Mouse (Mus musculus) thymus, adult 2 months (tissue): ENCODE measurements around the gene Iqgap2.

ENCODE experiments used
- CTCF ChIP-seq: fragments of 200-500 bp; IDR thresholded peaks from 2 replicates; pipeline ENCODE4 v1.5.1; 2012; ENCODE audit warnings: mild to moderate bottlenecking, control low read depth, low read length, moderate library complexity, borderline replicate concordance; ENCODE audit not compliant: control insufficient read depth, poor library complexity, insufficient read depth; ENCODE audit errors: extremely low read depth
- POLR2A ChIP-seq: fragments of 200-500 bp; IDR thresholded peaks from 2 replicates; pipeline ENCODE4 v1.6.1; 2012; ENCODE audit warnings: mild to moderate bottlenecking, low read length, control low read depth, moderate library complexity; ENCODE audit not compliant: control insufficient read depth, poor library complexity, insufficient read depth; ENCODE audit errors: extremely low read depth

DNA sequence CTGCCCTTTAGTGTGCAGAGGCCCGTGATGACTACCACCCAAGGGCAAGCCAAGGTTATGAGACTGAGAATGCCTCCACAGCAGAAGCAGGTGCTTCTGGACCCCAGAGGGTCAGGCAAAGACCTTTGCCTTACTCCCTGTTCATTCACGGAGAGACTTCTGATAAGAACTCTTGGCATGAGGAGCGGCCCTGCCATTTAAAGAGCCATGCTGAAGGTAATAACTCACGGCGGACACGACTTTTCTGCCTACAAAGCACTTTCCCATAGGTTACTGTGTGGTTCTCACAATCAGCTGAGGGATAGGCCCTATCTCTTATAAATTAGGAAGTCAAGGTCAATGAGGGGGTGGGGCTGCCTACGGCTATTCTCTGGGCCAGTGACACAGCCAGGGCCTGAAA, 48.9 kb downstream of the Iqgap2 start:
- TF ChIP-seq CTCF (no peak), POLR2A (no peak)
